Mouse (Mus musculus) C2C12 (cell line): Measurements from ENCODE around the gene Usp25.

Experiments used
- CEBPB ChIP-seq: IDR thresholded peaks from one replicate; pipeline ENCODE4 v1.6.1; 2011; ENCODE audit warnings: low read depth, mild to moderate bottlenecking, control low read depth, moderate library complexity
- CTCF ChIP-seq: IDR thresholded peaks from one replicate; pipeline ENCODE4 v1.5.1; 2011; ENCODE audit not compliant: control insufficient read depth, insufficient read depth, insufficient read length
- FOSL1 ChIP-seq: IDR thresholded peaks from one replicate; pipeline ENCODE4 v1.8.0; 2011; ENCODE audit warnings: mild to moderate bottlenecking, low read length; ENCODE audit not compliant: poor library complexity, insufficient read depth, severe bottlenecking
- USF1 ChIP-seq: IDR thresholded peaks from one replicate; pipeline ENCODE4 v1.6.1; 2011; ENCODE audit warnings: low read depth, mild to moderate bottlenecking, control low read depth, moderate library complexity

DNA sequence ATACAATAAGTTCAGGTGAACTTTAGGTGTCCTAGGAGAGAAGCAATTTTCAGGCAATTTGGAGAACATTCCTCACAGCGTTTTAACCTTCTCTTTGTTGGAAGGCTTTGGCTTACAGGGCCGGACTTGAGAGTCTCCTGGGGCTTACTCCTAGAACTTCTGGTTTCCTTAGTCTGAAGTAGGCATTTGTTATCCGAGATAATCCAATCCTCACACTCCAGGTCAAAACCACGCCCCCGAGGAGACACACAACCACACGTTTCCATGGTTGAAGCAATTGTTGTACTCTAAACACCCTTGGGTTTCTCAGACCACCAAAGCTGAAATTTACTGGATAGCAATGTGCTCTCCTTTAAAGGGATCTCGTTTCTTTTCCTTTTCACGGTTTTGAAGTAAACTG is 136.8 kb downstream of the Usp25 start:
- TF ChIP-seq USF1, result no peak
- TF ChIP-seq CTCF, result no peak
- TF ChIP-seq CEBPB, result no peak
- no peak for TF ChIP-seq FOSL1
